Mouse (Mus musculus): ENCODE measurements around the gene Tspan15. TPM values are rescaled to one million over a fixed set of nuclear protein-coding genes. Genes with fewer than 3 reads are reported as not detected.
A peak's percentile ranks its signal among the peaks of the same experiment; 100 is the strongest.

Tspan15 gene
- total RNA-seq, 2 experiments from 2014 or later = 7.9 to 9.0 TPM

GRCm38 (mm10) chr10:62231395-62231732 lies 313 bp upstream of the Tspan15 start:
- no peak for DNase-seq (ENCODE audit: low spot score in 2 of 2)

- DNase-seq (ENCODE audit: low spot score in 2 of 2) = peak in 1 of 2 experiments; percentile 36
Observed at GRCm38 (mm10) chr10:62228126-62228525, 2.9 kb downstream of the Tspan15 start.

- no peak for DNase-seq (ENCODE audit: low spot score in 2 of 2)
Observed at GRCm38 (mm10) chr10:62225839-62226238, 5.2 kb downstream of the Tspan15 start.

- DNase-seq (ENCODE audit: low spot score in 2 of 2) = no peak
Observed at GRCm38 (mm10) chr10:62224231-62224630, 6.8 kb downstream of the Tspan15 start.

- no peak for DNase-seq (ENCODE audit: low spot score in 2 of 2)
Observed at GRCm38 (mm10) chr10:62222777-62223176, 8.3 kb downstream of the Tspan15 start.

GRCm38 (mm10) chr10:62221647-62222046 lies 9.4 kb downstream of the Tspan15 start:
- DNase-seq (ENCODE audit: low spot score in 2 of 2) = no peak

- DNase-seq (ENCODE audit: low spot score in 2 of 2) = no peak
Observed at GRCm38 (mm10) chr10:62220732-62221514, 10.1 kb downstream of the Tspan15 start.

- no peak for DNase-seq (ENCODE audit: low spot score in 2 of 2)
Observed at GRCm38 (mm10) chr10:62218789-62219172, 12.3 kb downstream of the Tspan15 start.

GRCm38 (mm10) chr10:62218044-62218788 lies 12.8 kb downstream of the Tspan15 start:
- no peak for DNase-seq (ENCODE audit: low spot score in 2 of 2)

GRCm38 (mm10) chr10:62217196-62217595 lies 13.9 kb downstream of the Tspan15 start:
- no peak for DNase-seq (ENCODE audit: low spot score in 2 of 2)

- no peak for DNase-seq (ENCODE audit: low spot score in 2 of 2)
Observed at GRCm38 (mm10) chr10:62216595-62216994, 14.5 kb downstream of the Tspan15 start.

GRCm38 (mm10) chr10:62215633-62216032 lies 15.4 kb downstream of the Tspan15 start:
- DNase-seq (ENCODE audit: low spot score in 2 of 2) = no peak

- DNase-seq (ENCODE audit: low spot score in 2 of 2) = no peak
Observed at GRCm38 (mm10) chr10:62215169-62215616, 15.9 kb downstream of the Tspan15 start.

GRCm38 (mm10) chr10:62211310-62211709 lies 19.7 kb downstream of the Tspan15 start:
- DNase-seq (ENCODE audit: low spot score in 2 of 2) = no peak

- DNase-seq (ENCODE audit: low spot score in 2 of 2) = no peak
Observed at GRCm38 (mm10) chr10:62208241-62208896, 22.7 kb downstream of the Tspan15 start.

GRCm38 (mm10) chr10:62202574-62202973 lies 28.5 kb downstream of the Tspan15 start:
- DNase-seq (ENCODE audit: low spot score in 2 of 2) = peak; percentile 47 to 57

- DNase-seq (ENCODE audit: low spot score in 2 of 2) = no peak
Observed at GRCm38 (mm10) chr10:62198891-62199290, 32.2 kb downstream of the Tspan15 start.

GRCm38 (mm10) chr10:62197403-62197802 lies 33.6 kb downstream of the Tspan15 start:
- DNase-seq (ENCODE audit: low spot score in 2 of 2) = no peak

GRCm38 (mm10) chr10:62195376-62195775 lies 35.7 kb downstream of the Tspan15 start:
- no peak for DNase-seq (ENCODE audit: low spot score in 2 of 2)

- DNase-seq (ENCODE audit: low spot score in 2 of 2) = no peak
Observed at GRCm38 (mm10) chr10:62194946-62195345, 36.1 kb downstream of the Tspan15 start.

GRCm38 (mm10) chr10:62194461-62194860 lies 36.6 kb downstream of the Tspan15 start:
- peak; percentile 50 to 65 for DNase-seq (ENCODE audit: low spot score in 2 of 2)

GRCm38 (mm10) chr10:62194043-62194442 lies 37.0 kb downstream of the Tspan15 start:
- DNase-seq (ENCODE audit: low spot score in 2 of 2) = no peak

Measured in layer of hippocampus, postnatal 10 days (tissue).